Comparison of ENCODE assay signal across 12 mouse cellular contexts in genomic region chr11:108948501-108948900, GRCm38 (mm10). TPM values are rescaled to one million over a fixed set of nuclear protein-coding genes. Genes with fewer than 3 reads are reported as not detected.
A peak's percentile ranks its signal among the peaks of the same experiment; 100 is the strongest.
DNase-seq lines count a peak whose midpoint lies in the region; ATAC-seq and TF ChIP-seq lines count a peak whose summit lies in the region.
"Had no signal": no experiment of that assay in that cellular context is flagged by ENCODE, and none has a peak within 500 bp of the region (broad histone marks: within the 10 kb centered on the region; RNA-seq: fewer than 3 reads in every experiment).

No protein-coding gene starts in this region.

- DNase-seq in adrenal gland, adult 2 months: peak; percentile 19
- no peak for DNase-seq in adrenal gland, postnatal 4 days (ENCODE audit: low spot score in 2 of 2)
- DNase-seq in neural tube, embryonic 10.5 days (ENCODE audit: extremely low spot score, low spot score): no peak
- DNase-seq in gastrocnemius, adult 2 months: no peak
- DNase-seq in left cerebral cortex, postnatal 10 days (ENCODE audit: extremely low spot score in 1 of 2, low spot score in 2 of 2): no peak
- DNase-seq: cerebellum, adult 18-20 months; heart, postnatal 14 days had no signal

- H3K4me2 ChIP-seq in neural tube, embryonic 12.5 days (replicated peaks): no peak overlapping the region
- H3K4me2 ChIP-seq in limb, embryonic 12.5 days: no peak overlapping the region

- 0 out of 2 replicates have a peak overlapping the region, but pooled peaks have one; percentile 29 for H3K9ac ChIP-seq in neural tube, embryonic 12.5 days
- no peak overlapping the region for H3K9ac ChIP-seq in limb, embryonic 12.5 days (replicated peaks)

- H3K27ac ChIP-seq in neural tube, embryonic 12.5 days: no peak overlapping the region
- peak overlapping the region; percentile 94 for H3K27ac ChIP-seq in limb, embryonic 12.5 days
- H3K27ac ChIP-seq in gastrocnemius, adult 2 months: no peak overlapping the region
- H3K27ac ChIP-seq: kidney, postnatal 0 days had no signal

- TF ChIP-seq CTCF in gastrocnemius, adult 2 months (IDR thresholded peaks at IDR 0.05): no peak

- no peak for ATAC-seq in neural tube, embryonic 12.5 days (ENCODE audit: low FRiP score, low read depth)
- no peak for ATAC-seq in limb, embryonic 12.5 days (ENCODE audit: insufficient number of reproducible peaks, insufficient read depth, low FRiP score, low TSS enrichment, low read depth)
- ATAC-seq in megakaryocyte, adult 5-6 weeks (ENCODE audit: poor library complexity, severe bottlenecking): no peak

- H3K27me3 ChIP-seq in neural tube, embryonic 12.5 days (replicated peaks): no peaks in the 10 kb centered on the region
- H3K27me3 ChIP-seq in limb, embryonic 12.5 days: no peaks in the 10 kb centered on the region

- intact Hi-C loops in gastrocnemius, adult 2 months (cut with DNase I): no loop called here
- intact Hi-C loops in left cerebral cortex, postnatal 10 days (cut with DNase I): no loop called here

- WGBS in neural tube, embryonic 12.5 days: 82% methylated on average over 7 of the region's 7 CpGs
- whole genome bisulfite sequencing in limb, embryonic 12.5 days: 77% methylated on average over 7 of the region's 7 CpGs

- peaks cover 8% of the 10 kb centered on the region for H3K4me1 ChIP-seq in neural tube, embryonic 12.5 days
- peaks cover 31% of the 10 kb centered on the region for H3K4me1 ChIP-seq in limb, embryonic 12.5 days (replicated peaks)

- no peaks in the 10 kb centered on the region for H3K9me3 ChIP-seq in neural tube, embryonic 12.5 days
- no peaks in the 10 kb centered on the region for H3K9me3 ChIP-seq in limb, embryonic 12.5 days

- peaks cover 73% of the 10 kb centered on the region for H3K36me3 ChIP-seq in neural tube, embryonic 12.5 days
- H3K36me3 ChIP-seq in limb, embryonic 12.5 days: peaks cover 73% of the 10 kb centered on the region
- H3K36me3 ChIP-seq: G1E had no signal

- H3K4me3 ChIP-seq in neural tube, embryonic 12.5 days: no peak overlapping the region
- no peak overlapping the region for H3K4me3 ChIP-seq in limb, embryonic 12.5 days (replicated peaks)
- H3K4me3 ChIP-seq in gastrocnemius, adult 2 months: no peak overlapping the region

RNA-seq across cellular contexts. Expression of gene Axin2, which starts 28.4 kb away (rescaled TPM):
- 10 to 100 TPM; 28.6 to 47.1 TPM for total RNA-seq in adrenal gland, adult 2 months (2021)
- 25.7 and 31.4 TPM in 2 replicates for polyA plus RNA-seq in adrenal gland, adult 2 months (2012; rRNA removed)
- 10 to 100 TPM; 48.9 to 52.8 TPM for total RNA-seq in adrenal gland, postnatal 4 days (2021)
- polyA plus RNA-seq in neural tube, embryonic 12.5 days (2016; fragmentation: Nextera tagmentation; extraction: Ambion mirVana): 13.6 and 15.4 TPM in 2 replicates
- 19.6 and 20.2 TPM in 2 replicates for polyA plus RNA-seq in limb, embryonic 12.5 days (2016; fragmentation: Nextera tagmentation; extraction: Ambion mirVana)
- total RNA-seq in megakaryocyte, adult 5-6 weeks (2015): 1.8 and 3.1 TPM in 2 replicates
- 1.3 and 1.5 TPM in 2 replicates for total RNA-seq in megakaryocyte, adult 5-6 weeks (2017)
- total RNA-seq in gastrocnemius, adult 2 months (2021): 1 to 10 TPM; 8.5 to 9.3 TPM
- total RNA-seq in left cerebral cortex, postnatal 10 days (2021): 10 to 100 TPM; 30.6 to 31.6 TPM
- total RNA-seq: G1E had no signal
- polyA plus RNA-seq: G1E had no signal
